Mouse (Mus musculus) thymus, adult 2 months (tissue): ENCODE results near the gene Gm42906. TPM values are rescaled to one million over a fixed set of nuclear protein-coding genes. Genes with fewer than 3 reads are reported as not detected.

Experiments used
- DNase-seq: peaks from one replicate; pipeline ENCODE4 v3.0.0; 2021
- H3K27ac ChIP-seq: fragments of 200-500 bp; 2 replicates; pipeline ENCODE4 v1.5.1; 2012; ENCODE audit warnings: low read length, control low read depth; ENCODE audit not compliant: control insufficient read depth, insufficient read depth
- H3K27me3 ChIP-seq: fragments of 200-500 bp; 2 replicates; pipeline ENCODE4 v1.6.1; 2012; ENCODE audit warnings: mild to moderate bottlenecking, low read length, moderate library complexity, mixed read lengths; ENCODE audit not compliant: control insufficient read depth, insufficient read depth
- H3K36me3 ChIP-seq: fragments of 200-500 bp; 2 replicates; pipeline ENCODE4 v1.6.1; 2012; ENCODE audit warnings: mild to moderate bottlenecking, low read length, moderate library complexity; ENCODE audit not compliant: control insufficient read depth, insufficient read depth
- H3K4me1 ChIP-seq: fragments of 200-500 bp; replicated peaks from 2 replicates; pipeline ENCODE4 v1.6.1; 2012; ENCODE audit warnings: low read length; ENCODE audit not compliant: control insufficient read depth, insufficient read depth
- H3K4me3 ChIP-seq: fragments of 200-500 bp; 2 replicates; pipeline ENCODE4 v1.5.1; 2012; ENCODE audit warnings: mild to moderate bottlenecking, low read length, control low read depth, moderate library complexity; ENCODE audit not compliant: control insufficient read depth, insufficient read depth
- CTCF ChIP-seq: fragments of 200-500 bp; IDR thresholded peaks from 2 replicates; pipeline ENCODE4 v1.5.1; 2012; ENCODE audit warnings: mild to moderate bottlenecking, control low read depth, low read length, moderate library complexity, borderline replicate concordance; ENCODE audit not compliant: control insufficient read depth, poor library complexity, insufficient read depth; ENCODE audit errors: extremely low read depth
- POLR2A ChIP-seq: fragments of 200-500 bp; IDR thresholded peaks from 2 replicates; pipeline ENCODE4 v1.6.1; 2012; ENCODE audit warnings: mild to moderate bottlenecking, low read length, control low read depth, moderate library complexity; ENCODE audit not compliant: control insufficient read depth, poor library complexity, insufficient read depth; ENCODE audit errors: extremely low read depth
- WGBS: fragments of 180-500 bp; shearing (Covaris S2); methylation state at CpG from one replicate; pipeline ENCODE4 v1.1.7; 2018; 5-methylcytosine and 5-hydroxymethylcytosine counted together
- polyA plus RNA-seq: library from polyadenylated mRNA; depleted of rRNA; stranded (reverse); fragments of >200 nt; gene quantifications from 2 replicates; pipeline ENCODE4 v1.2.3, GENCODE M21; 2012; rRNA removed

The Gm42906 gene
- not detected in 2 replicates for polyA plus RNA-seq

GRCm38 (mm10) chr5:151428113-151428756 is at the start of gene Gm42906:
Gm42906 (minus strand) TSS chr5:151428163.
- Histone ChIP-seq H3K4me1 (no peaks in the 10 kb centered on the region), H3K4me3 (no peak within 1 kb of the TSS), H3K27ac (no peak within 1 kb of the TSS), H3K36me3 (no peaks in the 10 kb centered on the region), H3K27me3 (no peaks in the 10 kb centered on the region)
- no peak for DNase-seq
- WGBS = 55% methylated on average over 3 of the region's 3 CpGs
- TF ChIP-seq CTCF = no peak
- TF ChIP-seq POLR2A = no peak

DNA sequence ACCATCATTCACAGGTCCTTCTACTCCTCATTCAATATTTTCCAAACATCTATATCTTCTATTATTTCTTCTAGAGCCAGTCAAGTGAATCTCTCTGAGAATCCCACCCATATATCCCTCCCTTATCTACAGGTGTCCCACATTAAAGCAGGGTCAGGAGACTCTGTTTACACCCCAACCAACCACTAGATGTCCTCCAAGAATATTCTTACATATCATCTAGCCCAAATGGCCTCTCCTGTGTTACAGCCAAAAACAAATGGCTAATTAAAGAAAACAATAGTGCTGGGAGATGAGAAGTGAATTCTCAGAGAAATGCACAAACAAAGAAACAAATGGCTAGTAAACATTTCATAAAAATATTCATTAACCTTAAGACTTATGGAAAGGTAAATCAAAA is 17.7 kb upstream of the Gm42906 start:
- TF ChIP-seq POLR2A = no peak
- TF ChIP-seq CTCF = no peak

DNA sequence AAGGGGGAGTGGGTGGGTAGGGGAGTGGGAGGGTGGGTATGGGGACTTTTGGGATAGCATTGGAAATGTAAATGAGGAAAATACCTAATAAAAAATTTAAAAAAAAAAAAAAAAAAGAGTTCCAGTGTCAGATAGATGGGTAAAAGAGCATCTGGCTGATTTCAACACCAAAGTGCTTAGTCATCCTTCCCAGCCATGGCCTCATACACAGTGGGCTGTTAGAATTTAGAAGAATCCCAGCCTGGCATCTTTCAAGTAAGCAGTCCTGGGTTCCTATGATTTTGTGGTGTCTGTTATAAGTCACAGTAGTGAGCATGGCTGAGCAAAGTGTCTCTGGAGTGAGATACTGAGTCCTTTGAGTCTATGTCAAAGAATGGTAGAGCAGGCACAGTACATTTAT is 7.1 kb upstream of the Gm42906 start:
- Histone ChIP-seq H3K36me3 (no peaks in the 10 kb centered on the region), H3K27ac (no peak overlapping the region), H3K27me3 (no peaks in the 10 kb centered on the region), H3K4me1 (no peaks in the 10 kb centered on the region), H3K4me3 (no peak overlapping the region)
- no peak for TF ChIP-seq CTCF
- TF ChIP-seq POLR2A = no peak
- DNase-seq = no peak

More for the DNA sequence above, 17.7 kb upstream of the Gm42906 start:
- no peak overlapping the region for H3K4me3 ChIP-seq
- H3K27me3 ChIP-seq = no peaks in the 10 kb centered on the region
- H3K36me3 ChIP-seq = no peaks in the 10 kb centered on the region
- DNase-seq = no peak
- no peak overlapping the region for H3K27ac ChIP-seq
- H3K4me1 ChIP-seq = no peaks in the 10 kb centered on the region

DNA sequence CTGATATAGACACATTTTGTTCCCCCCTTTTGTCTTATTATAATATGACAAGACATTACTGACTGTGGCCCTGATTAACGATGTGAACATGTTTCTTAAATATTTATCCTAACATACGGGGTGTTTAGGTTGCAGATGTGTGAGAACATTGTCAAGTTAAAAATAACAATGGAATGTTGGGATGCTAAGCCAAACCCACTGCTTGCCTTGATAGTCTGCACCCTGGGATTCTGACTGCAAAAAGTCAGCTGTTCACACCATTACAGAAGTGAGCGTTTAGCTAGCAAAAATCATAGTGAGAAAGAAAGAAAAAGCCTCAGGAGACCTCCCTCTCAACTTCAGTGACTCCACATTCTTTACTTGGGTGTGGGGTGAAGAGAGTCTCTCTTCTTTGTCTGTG is 1.5 kb downstream of the Gm42906 start:
- no peak for TF ChIP-seq POLR2A
- TF ChIP-seq CTCF = no peak
- no peak overlapping the region for H3K27ac ChIP-seq
- H3K4me3 ChIP-seq = no peak overlapping the region
- no peak for DNase-seq
- no peaks in the 10 kb centered on the region for H3K36me3 ChIP-seq
- H3K27me3 ChIP-seq = no peaks in the 10 kb centered on the region
- H3K4me1 ChIP-seq = no peaks in the 10 kb centered on the region
- WGBS = 86% methylated on average over 3 of the region's 3 CpGs

GRCm38 (mm10) chr5:151422692-151423091 is 5.3 kb downstream of the Gm42906 start:
- Histone ChIP-seq H3K4me1 (no peaks in the 10 kb centered on the region), H3K36me3 (no peaks in the 10 kb centered on the region), H3K27me3 (no peaks in the 10 kb centered on the region), H3K4me3 (no peak overlapping the region), H3K27ac (no peak overlapping the region)
- TF ChIP-seq CTCF = no peak
- TF ChIP-seq POLR2A = no peak
- 96% methylated on average over 6 of the region's 6 CpGs for WGBS
- DNase-seq = no peak

DNA sequence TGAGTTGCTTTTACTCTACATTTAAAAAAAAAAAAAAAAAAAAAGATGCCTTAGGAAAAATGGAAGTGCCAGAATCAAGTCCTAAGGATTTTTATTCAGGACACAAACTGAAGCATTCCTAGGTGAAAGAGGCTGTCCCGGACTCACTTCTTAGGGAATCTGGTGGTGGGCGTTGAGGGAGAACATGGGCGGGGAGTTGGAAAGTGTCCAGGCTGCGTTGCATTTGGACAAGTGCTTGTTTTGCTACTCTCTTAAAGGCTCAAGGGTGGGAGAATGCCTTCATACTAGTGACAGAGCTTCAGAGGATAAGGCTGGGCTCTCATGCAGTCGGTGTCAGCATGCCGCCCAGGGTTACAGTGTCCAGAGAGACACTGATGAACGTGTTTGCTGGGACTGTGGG is 6.1 kb downstream of the Gm42906 start:
- no peaks in the 10 kb centered on the region for H3K27me3 ChIP-seq

DNA sequence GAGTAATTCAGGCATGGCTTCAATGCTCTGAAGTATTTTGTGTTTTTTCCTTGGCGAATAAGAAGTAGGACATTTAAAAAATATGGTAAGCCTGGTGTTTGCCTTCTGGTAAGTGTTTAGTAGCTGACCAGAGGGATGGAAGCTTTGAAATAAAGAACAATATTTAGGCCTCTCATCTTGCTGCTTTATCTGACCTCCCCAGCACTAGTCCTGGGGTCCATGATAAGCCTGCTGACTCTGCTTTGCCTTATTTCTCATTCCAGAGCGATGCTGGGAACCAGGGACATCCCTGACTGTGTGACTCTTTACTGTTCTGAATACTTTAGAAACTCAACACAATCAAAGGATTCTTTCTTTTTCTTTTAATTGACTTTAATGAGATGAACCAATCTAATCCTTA is 9.4 kb downstream of the Gm42906 start:
- Histone ChIP-seq H3K27ac (no peak overlapping the region), H3K27me3 (no peaks in the 10 kb centered on the region), H3K4me3 (no peak overlapping the region), H3K4me1 (no peaks in the 10 kb centered on the region), H3K36me3 (no peaks in the 10 kb centered on the region)
- no peak for TF ChIP-seq CTCF
- no peak for DNase-seq
- 93% methylated on average over 2 of the region's 2 CpGs for WGBS

More for the DNA sequence above, 6.1 kb downstream of the Gm42906 start:
- H3K36me3 ChIP-seq = no peaks in the 10 kb centered on the region
- DNase-seq = no peak
- no peaks in the 10 kb centered on the region for H3K4me1 ChIP-seq
- no peak for TF ChIP-seq POLR2A
- TF ChIP-seq CTCF = no peak
- WGBS = 86% methylated on average over 7 of the region's 7 CpGs
- H3K27ac ChIP-seq = no peak overlapping the region
- H3K4me3 ChIP-seq = no peak overlapping the region
